Mouse (Mus musculus) urinary bladder, adult 18-20 months (tissue): ENCODE measurements around the gene U2af1l4.

Source experiments
- DNase-seq, 2 experiments: peaks; one replicate each; pipeline ENCODE4 v3.0.0; 2022; ENCODE audit warnings: low spot score in 2 of 2, mixed read lengths in 2 of 2

The U2af1l4 gene

DNA sequence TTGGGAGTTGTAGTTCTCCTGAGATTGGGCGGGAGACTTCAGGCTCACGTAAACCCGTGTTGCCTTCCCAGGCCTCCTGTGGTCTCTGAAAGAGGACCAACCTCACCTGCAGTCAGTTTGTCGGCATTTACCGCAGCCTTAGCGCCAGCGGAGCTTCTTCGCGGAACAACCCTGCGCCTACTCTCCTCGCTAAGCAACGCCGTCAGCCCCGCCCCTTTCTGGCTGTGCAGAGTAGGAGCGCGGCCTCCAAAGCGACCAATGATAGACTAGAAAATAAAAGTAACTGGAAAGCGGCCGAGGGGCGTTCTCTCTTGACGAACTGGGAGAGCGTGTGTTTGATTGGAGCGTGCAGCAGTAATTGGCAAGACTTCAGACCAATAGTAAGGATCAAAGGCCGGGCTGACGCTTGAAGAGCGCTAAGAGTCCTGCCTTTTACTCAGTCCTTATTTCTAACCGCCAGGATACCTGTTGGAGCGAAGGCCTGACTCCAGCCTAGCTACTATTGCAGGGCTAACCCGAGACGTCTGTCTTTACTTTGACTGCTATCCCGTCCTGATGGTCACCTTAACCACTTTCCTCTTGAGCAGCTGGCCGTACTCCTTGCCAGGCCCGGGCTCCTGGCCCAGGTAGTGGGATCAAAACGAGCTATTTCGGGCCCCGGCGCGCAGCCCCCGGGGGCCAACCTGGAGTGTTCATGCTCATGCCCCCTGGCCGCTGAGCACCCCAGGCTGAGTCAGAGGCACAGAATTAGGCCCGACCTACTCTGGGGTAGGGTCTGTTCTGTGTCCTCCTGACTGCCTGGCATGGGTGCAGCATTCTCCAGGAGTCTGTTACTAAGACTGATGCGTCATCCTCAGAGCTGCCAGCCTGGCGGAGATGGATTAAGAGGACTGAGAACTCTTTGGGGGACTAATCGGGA lies 10.7 kb upstream of the U2af1l4 start, which contains the start of the genes Hspb6 and Proser3:
Gene Hspb6, plus strand, starts transcription at position 77 of the 919 bp plus-strand sequence.
Gene Proser3, minus strand, starts transcription at position 198 of the 919 bp plus-strand sequence.
- peak; percentile 94 to 96 for DNase-seq

- DNase-seq, result peak in 1 of 2 experiments; percentile 27
Measured at GRCm38 (mm10) chr7:30553021-30553589, 10.0 kb upstream of the U2af1l4 start.

GRCm38 (mm10) chr7:30553810-30554584 lies 9.1 kb upstream of the U2af1l4 start:
- DNase-seq, result no peak

- no peak for DNase-seq
Measured at GRCm38 (mm10) chr7:30556894-30557536, 6.1 kb upstream of the U2af1l4 start.

- DNase-seq, result no peak
Measured at GRCm38 (mm10) chr7:30557901-30558514, 5.1 kb upstream of the U2af1l4 start.

- no peak for DNase-seq
Measured at GRCm38 (mm10) chr7:30558656-30559442, 4.3 kb upstream of the U2af1l4 start.

DNA sequence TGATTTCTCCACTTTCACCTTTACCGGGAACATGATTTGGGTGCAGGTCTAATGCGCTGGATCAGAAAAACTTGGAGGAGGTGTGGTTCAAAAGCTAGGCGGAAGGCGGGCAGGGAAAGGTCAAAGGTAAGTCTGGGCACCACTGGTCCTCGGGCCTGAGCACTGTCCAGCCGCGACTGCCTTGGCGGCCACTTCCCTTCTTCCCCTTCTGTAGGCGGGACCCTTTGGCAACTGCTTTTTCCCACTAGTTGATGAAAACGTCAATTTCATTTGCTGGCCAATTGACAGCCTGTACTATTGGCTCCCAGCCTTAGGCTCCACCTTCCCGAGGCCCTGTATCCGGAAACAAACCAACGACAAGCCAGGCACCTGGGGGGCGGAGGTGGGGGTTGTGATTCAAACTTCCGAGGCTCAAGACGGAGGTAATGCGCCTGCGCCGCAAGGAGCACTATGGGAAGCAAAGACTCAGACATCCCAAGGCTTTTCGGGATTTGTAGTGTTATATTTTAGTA lies 3.6 kb upstream of the U2af1l4 start, which contains the start of gene Lin37:
Gene Lin37, minus strand, starts transcription at position 396 of the 512 bp plus-strand sequence.
- DNase-seq, result peak; percentile 85 to 97

GRCm38 (mm10) chr7:30560296-30560695 lies 2.8 kb upstream of the U2af1l4 start:
- no peak for DNase-seq

DNA sequence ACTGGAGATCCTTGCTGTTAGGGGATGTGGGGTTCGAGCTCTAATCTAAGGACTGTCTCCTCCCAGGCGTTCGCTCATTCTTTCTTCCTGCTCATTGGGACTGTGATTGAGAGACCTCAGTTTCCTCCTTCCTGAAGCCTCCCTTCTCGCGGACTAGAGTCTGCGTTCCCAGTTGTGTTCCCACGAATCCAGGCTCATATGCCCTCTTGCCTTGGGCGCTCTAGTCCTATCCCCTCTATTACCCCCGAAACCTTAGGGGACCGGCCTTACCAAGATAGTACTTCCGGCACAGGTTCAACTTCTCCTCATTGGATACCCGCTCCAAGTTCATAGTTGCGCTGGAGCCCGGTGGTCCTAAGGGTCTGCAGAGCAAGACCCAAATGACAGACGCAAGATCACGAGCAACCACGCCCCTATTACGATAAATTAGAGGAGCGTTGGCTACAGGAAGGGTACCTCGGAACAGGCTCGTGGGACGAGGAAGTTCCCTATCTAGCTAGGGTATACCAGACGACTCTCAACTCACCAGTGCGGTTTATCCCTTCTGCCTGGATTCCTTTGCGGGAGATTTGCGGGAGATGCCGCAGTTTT lies 480 bp upstream of the U2af1l4 start:
- peak; percentile 32 to 65 for DNase-seq

DNA sequence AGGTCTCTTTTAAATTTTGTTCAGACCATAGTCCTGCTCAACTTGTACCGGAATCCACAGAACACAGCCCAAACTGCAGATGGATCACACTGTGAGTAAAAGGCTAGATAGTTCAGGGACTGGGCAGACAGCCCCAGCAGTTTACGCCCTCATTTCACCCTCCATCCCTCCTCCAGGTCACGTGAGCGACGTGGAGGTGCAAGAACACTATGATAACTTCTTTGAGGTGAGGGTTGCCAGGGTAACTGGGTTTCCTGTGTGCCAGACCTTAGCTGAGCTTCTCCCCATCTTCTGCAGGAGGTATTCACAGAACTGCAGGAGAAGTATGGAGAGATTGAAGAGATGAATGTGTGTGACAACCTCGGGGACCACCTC lies 792 bp downstream of the U2af1l4 start:
- DNase-seq, result no peak

DNA sequence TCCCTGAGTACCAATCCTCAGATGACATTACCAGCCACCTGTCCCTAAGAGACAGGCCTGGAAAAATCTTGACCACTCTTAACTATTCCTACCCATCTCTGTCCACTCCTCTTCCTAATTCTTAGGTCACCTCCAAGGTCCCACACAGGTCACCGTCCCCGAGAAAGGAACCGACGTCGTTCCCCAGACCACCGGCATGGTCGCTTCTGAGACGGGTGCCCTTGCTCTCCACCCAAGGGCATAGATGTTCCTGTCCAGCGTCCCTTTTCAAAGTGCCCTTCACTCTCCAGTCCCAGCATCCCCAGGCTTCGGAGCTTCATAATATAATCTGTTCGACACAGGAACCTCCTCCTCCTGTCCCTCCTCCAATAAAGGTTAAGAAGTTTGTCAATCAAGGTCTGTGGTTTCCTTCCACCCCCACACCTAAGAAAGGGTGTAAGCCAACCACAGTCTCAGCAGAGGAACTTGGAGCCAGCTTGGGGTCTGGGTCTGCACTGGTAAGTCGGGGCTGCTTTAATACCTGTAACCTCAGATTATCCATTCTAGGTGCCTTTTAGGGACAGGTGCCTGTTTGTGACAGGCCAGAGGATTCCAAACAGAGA lies 2.0 kb downstream of the U2af1l4 start, which contains the start of gene Igflr1:
Gene Igflr1, plus strand, starts transcription at position 458 of the 602 bp plus-strand sequence.
- DNase-seq, result no peak

DNA sequence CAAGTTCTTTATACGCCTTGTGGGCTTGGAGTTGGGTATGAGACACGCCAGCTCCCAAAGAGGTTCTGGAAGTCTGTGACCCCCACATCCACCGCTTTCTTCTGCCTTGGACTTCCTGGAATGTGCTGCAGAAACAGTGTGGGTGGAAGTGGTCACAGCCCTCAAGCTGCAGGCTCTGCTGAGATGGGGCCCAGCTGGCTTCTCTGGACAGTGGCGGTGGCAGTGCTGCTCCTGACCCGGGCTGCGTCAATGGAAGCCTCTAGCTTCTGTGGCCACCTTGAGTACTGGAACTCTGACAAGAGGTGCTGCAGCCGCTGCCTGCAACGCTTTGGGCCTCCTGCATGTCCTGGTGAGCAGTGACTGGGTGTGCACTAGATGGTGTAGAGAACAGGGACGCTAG lies 2.9 kb downstream of the U2af1l4 start:
- DNase-seq, result no peak

GRCm38 (mm10) chr7:30567555-30567954 lies 4.5 kb downstream of the U2af1l4 start:
- DNase-seq, result no peak

- no peak for DNase-seq
Measured at GRCm38 (mm10) chr7:30572389-30572788, 9.3 kb downstream of the U2af1l4 start.

- DNase-seq, result no peak
Measured at GRCm38 (mm10) chr7:30572969-30573368, 9.9 kb downstream of the U2af1l4 start.

GRCm38 (mm10) chr7:30579950-30580349 lies 16.8 kb downstream of the U2af1l4 start:
- no peak for DNase-seq

- DNase-seq, result no peak
Measured at GRCm38 (mm10) chr7:30581547-30581946, 18.4 kb downstream of the U2af1l4 start.

DNA sequence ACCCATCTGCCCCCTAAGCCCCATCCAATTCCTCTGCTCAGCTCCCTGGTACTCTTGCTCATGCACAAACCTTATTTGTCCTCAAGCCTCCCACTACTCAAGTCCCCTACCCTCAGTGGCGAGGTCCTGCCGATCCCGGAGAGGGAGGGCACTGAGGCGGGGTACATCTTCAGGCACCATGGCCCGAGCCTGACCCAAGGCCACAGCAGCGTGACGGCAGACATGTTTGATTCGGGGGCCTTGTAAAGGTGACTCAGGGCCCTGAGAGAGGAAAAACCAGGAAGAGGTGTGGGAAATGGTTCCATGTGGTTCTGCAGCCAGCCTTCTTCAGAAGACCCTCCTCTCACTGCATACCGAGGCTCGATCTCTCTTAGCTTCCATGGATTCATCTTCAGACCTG lies 21.2 kb downstream of the U2af1l4 start:
- DNase-seq, result no peak

GRCm38 (mm10) chr7:30585170-30585569 lies 22.1 kb downstream of the U2af1l4 start:
- DNase-seq, result no peak
